Mouse (Mus musculus) leukemia stem cell, adult 10-12 weeks (primary cell): ENCODE results near the gene Gart. TPM values are rescaled to one million over a fixed set of nuclear protein-coding genes. Genes with fewer than 3 reads are reported as not detected.

Experiments used
- polyA plus RNA-seq: library from polyadenylated mRNA; stranded (reverse); fragments of >175 nt; gene quantifications from 2 replicates; pipeline ENCODE4 v1.2.3, GENCODE M21; 2012; ENCODE audit warnings: low replicate concordance

Gene Gart
- polyA plus RNA-seq, result 151 and 211 TPM in 2 replicates

DNA sequence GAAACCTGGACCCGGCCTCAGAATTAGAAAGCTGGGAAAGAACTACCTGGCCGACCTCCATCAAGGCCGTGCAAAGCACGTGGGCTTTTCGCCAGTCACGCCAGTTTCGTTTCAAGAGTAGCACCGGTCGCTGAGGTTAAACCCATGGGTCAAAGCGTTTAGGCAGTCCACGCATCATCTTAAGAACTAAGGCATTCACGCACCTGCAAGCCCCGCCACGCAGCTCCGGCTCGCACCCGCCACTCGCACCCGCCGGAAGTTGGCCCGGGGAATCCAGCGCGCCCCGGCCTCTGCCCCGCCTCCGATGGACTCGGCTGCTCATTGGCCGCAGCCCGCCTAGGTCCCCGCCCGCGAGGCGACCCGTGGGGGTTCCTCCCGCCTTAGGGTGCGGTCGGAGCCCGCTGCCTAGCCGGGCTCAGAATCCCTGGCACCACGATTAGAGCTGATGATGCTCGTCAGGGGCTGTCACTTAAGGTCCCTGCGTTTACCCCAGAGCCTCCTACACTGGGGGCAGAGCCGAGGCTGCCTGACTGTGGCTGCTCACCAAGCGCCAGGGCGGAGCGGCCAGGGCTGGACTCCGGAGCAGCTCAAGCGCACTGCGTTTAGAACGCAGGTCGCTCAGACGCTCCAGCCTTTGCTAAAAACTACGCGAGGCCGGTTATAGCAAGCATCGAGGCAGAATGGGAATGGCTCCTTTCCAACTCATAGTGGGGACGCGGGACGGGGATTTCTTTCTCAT lies at the start of gene Gart:
Gene Gart (minus strand): TSS at position 272 of the 739 bp plus-strand sequence.

DNA sequence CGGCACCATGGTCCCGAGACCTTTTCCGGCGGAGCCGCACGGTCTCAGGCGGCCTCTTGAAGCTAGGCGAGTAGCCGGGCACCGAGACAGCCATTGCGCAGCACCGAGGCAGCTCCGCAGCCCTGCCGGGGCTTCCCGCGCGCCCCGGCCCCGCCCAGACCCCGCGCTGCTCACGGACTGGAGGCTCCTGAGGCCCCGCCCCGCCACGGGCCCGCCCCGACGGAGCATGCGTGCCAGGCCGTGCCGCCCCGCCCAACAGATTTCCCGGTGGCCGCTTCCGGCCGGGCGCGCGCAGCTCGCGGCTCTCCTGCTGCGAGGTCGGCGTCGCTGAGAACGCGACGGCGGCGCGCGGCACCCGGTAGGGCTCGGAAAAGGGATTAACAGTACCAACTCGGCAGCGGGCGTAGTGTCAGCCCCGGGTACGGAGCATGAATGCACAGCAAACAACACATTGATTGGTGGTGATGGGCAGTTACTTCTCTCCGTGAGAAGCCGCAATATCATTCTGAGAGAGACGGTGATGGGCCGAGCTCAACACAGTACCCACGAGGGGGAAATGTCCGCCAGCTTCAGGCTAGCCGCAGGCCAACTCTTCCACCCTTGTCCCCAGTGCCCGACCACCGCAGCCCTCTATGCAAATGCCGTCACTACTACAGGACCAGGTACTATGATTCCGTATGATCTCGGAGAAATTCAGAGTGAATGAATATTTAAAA lies 42.0 kb upstream of the Gart start, which contains the start of gene Donson:
Gene Donson (minus strand): TSS at position 152 of the 716 bp plus-strand sequence.

DNA sequence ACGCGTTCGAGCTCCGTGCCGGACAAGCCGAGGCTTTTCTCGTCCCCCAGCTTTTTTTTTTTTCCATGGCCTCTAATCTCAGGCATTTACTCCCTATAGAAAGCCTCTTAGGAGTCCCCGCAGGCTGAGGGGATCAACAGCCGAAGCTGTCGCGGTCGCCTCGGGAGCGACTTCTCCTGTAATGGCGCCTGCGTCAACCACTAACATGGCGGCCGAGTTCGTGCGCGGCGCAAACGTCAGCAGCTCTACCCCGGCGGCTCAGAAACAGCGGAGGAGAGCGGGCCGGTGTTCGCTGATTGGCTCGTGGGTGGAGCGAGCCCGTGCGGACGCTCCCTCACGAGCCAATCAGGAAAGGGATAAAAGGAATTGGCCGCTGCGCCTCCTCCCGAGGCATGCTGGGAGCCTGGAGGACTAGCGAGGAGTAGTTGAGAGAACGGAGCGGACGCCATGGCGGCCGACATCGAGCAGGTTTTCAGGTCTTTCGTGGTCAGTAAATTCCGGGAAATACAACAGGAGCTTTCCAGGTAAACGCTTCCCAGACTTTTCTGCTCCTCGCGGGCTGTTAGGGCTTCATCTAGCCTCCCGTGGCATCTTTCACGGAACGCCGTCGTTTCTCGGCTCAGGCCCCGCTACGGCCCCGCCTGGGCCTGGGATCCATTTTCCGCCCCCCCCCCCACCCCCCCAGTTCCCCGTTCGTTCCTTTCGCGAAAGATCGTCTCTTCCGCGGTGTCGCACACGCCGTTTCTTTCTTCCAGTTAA lies 888 bp upstream of the Gart start, which contains the start of gene Son:
Gene Son (plus strand): TSS at position 46 of the 759 bp plus-strand sequence.

DNA sequence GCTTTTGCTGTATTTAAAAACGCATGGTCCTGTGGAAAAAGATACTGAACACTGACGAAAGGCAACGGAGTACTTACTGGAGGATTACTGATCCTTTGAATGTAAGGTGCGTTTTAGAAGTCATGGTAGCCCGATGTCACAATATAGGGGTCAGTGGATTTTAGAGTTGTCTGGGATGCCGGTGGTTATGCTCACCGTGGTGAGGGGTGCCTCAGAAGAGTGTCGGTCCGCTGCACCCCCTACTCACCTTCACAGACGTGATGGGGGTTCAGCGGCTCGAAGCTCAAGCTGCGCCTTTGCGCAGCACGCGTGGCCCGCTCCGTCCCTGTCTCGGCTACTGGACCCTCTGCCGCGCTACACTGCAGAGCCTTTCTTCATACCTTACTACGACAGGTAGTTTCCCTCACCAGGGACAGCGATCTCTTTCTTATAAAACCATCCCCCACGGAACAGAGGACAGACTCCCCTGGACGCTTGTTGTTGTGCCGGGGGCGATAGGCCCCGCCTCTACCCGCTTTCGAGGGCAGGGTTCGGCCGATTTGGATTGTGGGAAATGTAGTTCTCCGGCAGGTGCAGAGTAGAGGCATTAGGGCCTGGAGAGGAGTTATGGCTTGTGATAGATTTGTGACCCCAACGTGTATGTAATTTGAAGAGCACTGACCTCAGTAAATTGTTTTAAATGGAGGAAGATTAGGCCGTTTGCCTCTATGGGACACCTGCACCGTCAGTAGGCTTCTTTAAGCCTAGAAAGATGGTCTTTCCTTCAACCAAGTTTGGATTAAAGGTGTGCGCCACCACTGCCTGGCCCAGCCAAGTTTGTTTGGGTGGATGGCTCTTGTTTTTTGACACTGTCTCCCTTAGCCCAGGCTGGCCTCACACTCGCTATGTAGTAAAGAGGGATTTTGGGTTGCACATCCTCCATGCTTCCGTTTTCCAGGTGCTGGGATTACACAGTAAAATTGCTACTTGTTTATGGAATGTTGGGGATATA lies 27.9 kb downstream of the Gart start, which contains the start of gene Dnajc28:
Gene Dnajc28 (minus strand): TSS at position 516 of the 991 bp plus-strand sequence.

DNA sequence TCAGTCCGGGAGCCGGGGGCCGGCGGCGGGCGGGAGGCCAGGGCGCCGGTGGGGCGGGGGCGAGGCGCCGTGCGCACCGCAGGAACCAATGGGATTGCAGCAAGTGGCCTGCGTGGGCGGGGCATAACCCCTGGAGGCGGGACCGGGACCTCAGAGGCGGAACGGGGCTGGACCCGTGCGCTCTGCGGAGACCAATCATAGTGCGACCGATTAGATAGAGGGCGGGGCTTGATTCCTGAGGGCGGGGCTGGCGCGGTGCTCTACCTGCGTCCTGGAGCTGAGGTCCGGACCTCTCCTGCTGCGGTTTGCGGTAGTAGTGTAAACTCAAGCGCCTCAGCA lies 49.1 kb downstream of the Gart start, which contains the start of gene Tmem50b:
Gene Tmem50b (minus strand): TSS at position 129 of the 339 bp plus-strand sequence.

Other genes with a start within 250 kb of the Gart start
- 10.3 and 11.9 TPM in 2 replicates for gene Il10rb, start 240.8 kb downstream of the Gart start, polyA plus RNA-seq
- gene Ifnar1, start 161.7 kb downstream of the Gart start, polyA plus RNA-seq, result 5.5 and 6.8 TPM in 2 replicates
- 21.4 and 46.2 TPM in 2 replicates for gene Ifngr2, start 99.9 kb downstream of the Gart start, polyA plus RNA-seq
- 0.30 and 1.6 TPM in 2 replicates for gene Tmem50b, start 49.2 kb downstream of the Gart start, polyA plus RNA-seq
- gene Dnajc28, start 27.9 kb downstream of the Gart start, polyA plus RNA-seq, result 0.97 and 1.1 TPM in 2 replicates
- 41.8 and 57.8 TPM in 2 replicates for gene Son, start 554 bp upstream of the Gart start, polyA plus RNA-seq
- 75.3 and 84.4 TPM in 2 replicates for gene Donson, start 41.8 kb upstream of the Gart start, polyA plus RNA-seq
- 1.1 and 2.3 TPM in 2 replicates for gene Cryzl1, start 82.0 kb upstream of the Gart start, polyA plus RNA-seq
- 24.1 and 41.3 TPM in 2 replicates for gene Itsn1, start 82.3 kb upstream of the Gart start, polyA plus RNA-seq